Mouse (Mus musculus): ENCODE measurements at regions not wholly inside any gene's neighbourhood (a gene's known extent, or its start where the extent isn't known, plus 50 kb on each side); places are given as distances from the start of the nearest gene placed in this dataset.

- no peak for TF ChIP-seq GATA4 (IDR thresholded peaks at IDR 0.05; ENCODE audit: insufficient replicate concordance, low read length)
These were observed 108.2 kb upstream of the Tnfaip3 start for GRCm38 (mm10) chr10:19123691-19124090.

DNA sequence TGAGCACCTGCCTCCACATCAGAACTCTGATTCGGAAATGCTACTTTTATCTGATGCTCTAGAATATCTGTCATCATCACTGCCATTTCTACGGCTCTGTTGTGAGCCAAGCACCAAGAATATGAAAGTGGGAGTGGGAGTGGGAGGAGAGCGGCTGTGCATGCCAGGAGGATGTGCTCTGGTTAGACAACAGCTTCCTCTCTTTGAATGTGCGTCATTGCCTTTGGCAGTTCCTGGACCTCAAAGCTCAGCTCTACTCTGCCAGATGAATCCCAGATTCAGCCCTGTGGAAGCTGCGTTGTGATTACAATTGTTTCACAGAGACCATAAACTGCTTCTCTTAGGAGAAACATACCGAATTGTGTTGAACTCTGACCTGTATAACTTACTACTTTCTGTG lies 106.8 kb upstream of the Tnfaip3 start:
- TF ChIP-seq GATA4 (IDR thresholded peaks at IDR 0.05; ENCODE audit: insufficient replicate concordance, low read length): 0 out of 2 replicates have a peak, but pooled peaks have one; percentile 31

DNA sequence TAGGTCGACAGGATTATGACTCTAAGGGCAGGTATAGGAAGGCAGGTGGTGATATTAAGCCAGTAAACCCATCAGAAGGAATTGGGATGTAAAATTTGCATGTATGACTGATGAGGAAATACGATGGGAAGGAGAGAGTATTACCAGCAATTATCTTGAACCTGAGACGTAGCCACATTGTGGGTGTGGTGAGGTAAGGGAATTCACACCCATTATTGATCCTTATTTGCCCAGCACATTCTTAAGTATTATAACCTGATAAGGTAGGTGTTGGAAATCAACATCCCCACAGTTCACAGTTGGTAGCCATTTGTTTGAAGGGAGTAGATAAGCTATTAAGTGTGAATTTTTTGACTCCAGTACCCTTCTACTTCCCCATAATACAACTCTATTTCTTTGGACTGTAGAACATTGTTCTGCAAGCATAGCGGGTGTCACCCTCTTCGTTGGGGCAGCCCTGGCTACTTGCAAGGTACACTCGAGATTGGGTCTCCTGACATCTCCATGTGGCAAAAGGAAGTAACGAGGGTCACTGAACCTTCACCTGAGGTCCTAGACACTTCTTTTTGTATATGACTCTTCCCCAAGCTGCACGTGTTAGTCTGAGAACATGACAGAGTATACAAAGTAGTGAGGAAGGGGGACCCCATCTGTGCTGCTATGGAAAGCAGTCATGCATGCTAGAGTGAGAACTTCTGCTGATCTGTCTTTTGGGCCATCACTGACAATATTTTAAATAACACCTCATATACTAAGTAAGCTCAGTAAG lies 104.0 kb upstream of the Tnfaip3 start:
- no peak for TF ChIP-seq GATA4 (IDR thresholded peaks at IDR 0.05; ENCODE audit: insufficient replicate concordance, low read length)

GRCm38 (mm10) chr10:19118569-19119280 lies 103.3 kb upstream of the Tnfaip3 start:
- TF ChIP-seq GATA4 (IDR thresholded peaks at IDR 0.05; ENCODE audit: insufficient replicate concordance, low read length): no peak

- TF ChIP-seq GATA4 (IDR thresholded peaks at IDR 0.05; ENCODE audit: insufficient replicate concordance, low read length): no peak
These were observed 101.7 kb upstream of the Tnfaip3 start for GRCm38 (mm10) chr10:19117071-19117605.

GRCm38 (mm10) chr10:19112459-19112858 lies 97.0 kb upstream of the Tnfaip3 start:
- no peak for TF ChIP-seq GATA4 (IDR thresholded peaks at IDR 0.05; ENCODE audit: insufficient replicate concordance, low read length)

- no peak for TF ChIP-seq GATA4 (IDR thresholded peaks at IDR 0.05; ENCODE audit: insufficient replicate concordance, low read length)
These were observed 89.8 kb upstream of the Tnfaip3 start for GRCm38 (mm10) chr10:19105231-19105681.

DNA sequence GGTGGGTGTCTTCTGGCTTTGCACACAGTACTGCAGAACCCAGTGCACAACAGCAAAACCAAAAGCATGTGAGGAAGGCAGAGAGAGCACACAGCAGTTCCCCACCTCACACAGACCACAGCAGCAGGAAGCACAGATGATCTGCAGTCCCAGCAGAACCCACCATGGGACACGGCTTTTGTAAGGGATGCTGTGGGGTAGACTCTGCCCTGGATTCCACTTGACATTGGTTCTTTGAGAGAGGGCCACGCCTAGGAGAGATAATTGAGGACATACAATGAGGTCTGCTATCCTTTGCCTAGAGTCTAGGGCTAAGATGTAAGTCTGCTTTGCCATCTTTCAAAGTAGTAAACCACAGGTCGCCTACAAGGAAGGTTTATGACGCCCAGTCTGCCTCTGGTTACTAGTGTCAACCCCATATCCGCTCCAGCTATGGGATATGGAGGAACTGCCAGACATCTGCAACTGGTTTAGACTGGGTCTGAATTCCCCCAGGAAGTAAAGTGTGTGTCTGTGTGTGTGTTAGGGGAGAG lies 89.3 kb upstream of the Tnfaip3 start:
- TF ChIP-seq GATA4 (IDR thresholded peaks at IDR 0.05; ENCODE audit: insufficient replicate concordance, low read length): no peak

GRCm38 (mm10) chr10:19099369-19100285 lies 84.2 kb upstream of the Tnfaip3 start:
- no peak for TF ChIP-seq GATA4 (IDR thresholded peaks at IDR 0.05; ENCODE audit: insufficient replicate concordance, low read length)

- peak; percentile 73; the same call in 1 of the 2 replicates for TF ChIP-seq GATA4 (IDR thresholded peaks at IDR 0.05; ENCODE audit: insufficient replicate concordance, low read length)
These were observed 78.8 kb upstream of the Tnfaip3 start for GRCm38 (mm10) chr10:19094297-19094696.

DNA sequence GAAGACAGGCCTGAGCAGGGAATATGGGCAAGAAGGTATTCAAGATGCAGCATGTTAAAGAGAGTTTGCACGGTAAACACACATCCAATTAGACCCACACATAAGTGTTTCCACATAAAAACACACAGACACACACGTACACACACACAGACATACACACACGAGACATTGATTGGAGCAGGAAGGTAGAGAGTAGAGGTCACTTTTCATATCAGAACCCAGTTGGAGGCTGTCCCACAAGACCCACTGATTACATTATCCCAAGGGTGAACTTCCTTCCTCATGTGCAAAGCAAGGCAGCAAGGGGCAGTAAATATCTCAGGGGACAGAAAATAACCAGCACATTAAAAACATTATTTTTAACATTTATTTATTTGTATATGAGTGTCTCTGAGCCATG lies 78.2 kb upstream of the Tnfaip3 start:
- TF ChIP-seq GATA4 (IDR thresholded peaks at IDR 0.05; ENCODE audit: insufficient replicate concordance, low read length): peak; percentile 96

DNA sequence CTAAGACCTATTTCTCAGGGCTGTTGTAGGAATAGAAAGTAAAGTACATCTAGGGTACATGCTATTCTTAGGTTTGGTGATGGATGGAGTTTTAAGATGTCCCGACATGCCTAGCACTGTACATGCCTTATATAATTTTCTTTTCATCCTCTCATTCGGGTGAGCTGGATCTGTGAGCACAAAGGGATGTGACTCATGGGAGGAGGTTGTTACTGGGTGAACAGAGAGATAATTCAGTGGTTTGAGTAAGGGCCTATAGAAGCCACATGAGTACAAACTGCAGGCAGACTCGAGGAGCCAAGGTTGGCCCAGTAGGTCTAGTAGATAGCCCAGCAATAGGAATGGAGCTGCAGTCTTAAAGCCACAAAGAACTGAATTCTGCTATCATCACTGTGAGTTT lies 76.5 kb upstream of the Tnfaip3 start:
- TF ChIP-seq GATA4 (IDR thresholded peaks at IDR 0.05; ENCODE audit: insufficient replicate concordance, low read length): no peak

DNA sequence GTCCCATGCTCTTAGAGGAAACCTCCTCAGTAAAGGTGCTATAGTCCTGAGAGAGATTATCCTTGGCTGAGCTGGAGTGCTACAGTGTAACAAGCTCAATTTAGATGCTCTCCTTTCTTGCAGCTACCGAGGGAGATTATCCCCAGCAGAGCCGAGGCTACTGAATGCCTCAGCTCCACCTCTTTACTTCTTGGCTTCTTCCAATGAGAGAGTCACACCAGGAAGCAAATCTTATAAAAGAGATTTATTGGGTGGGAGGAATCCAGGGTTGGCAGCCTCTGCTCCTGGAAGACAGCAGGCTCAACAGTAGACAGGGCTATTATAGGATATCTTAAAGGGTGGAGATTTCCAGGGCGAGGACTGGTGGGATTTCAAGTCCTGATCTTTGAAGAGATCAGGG lies 75.7 kb upstream of the Tnfaip3 start:
- no peak for TF ChIP-seq GATA4 (IDR thresholded peaks at IDR 0.05; ENCODE audit: insufficient replicate concordance, low read length)

- no peak for TF ChIP-seq GATA4 (IDR thresholded peaks at IDR 0.05; ENCODE audit: insufficient replicate concordance, low read length)
These were observed 71.5 kb upstream of the Tnfaip3 start for GRCm38 (mm10) chr10:19086995-19087394.

DNA sequence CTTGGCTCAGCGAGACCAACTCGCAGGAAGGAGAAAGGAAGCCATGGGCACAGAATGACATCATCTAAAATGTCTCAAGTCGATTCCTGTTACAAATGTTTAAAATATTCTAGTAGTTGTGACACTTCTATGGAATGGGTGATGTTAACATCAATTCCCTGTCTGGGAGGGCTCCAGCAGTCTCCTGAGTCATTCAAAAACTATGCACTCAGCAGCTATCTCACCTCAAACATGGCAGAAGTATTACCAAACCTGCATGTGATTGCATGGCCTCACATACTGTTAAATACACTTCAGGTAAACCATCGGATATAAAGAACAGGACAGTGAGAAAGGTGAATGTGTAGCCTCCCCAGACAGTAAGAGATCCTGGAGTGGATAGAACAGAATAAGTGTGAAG lies 66.7 kb upstream of the Tnfaip3 start:
- no peak for TF ChIP-seq GATA4 (IDR thresholded peaks at IDR 0.05; ENCODE audit: insufficient replicate concordance, low read length)
